Mouse (Mus musculus): ENCODE data around the gene Mtmr12.

DNA sequence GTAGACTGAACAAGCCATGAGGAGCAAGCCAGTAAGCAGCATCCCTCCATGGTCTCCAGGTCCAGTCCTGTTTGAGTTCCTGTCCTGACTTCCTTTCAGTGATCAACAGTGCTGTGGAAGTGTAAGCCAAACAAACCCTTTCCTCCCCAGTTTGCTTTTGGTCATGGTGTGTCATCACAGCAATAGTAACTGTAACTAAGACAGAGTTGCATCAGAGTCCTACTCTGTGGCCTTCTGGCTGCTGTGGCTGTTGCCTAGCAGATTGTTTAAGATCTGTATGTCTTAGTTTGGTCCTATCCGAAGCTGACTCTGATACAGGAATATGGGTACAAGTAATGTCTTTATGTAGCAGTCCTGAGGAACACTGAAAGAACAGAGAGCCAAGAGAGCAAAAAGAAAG lies 75.0 kb downstream of the Mtmr12 start:
- TF ChIP-seq GATA1 (IDR thresholded peaks at IDR 0.05; ENCODE audit: borderline replicate concordance, low read length), result no peak
- TF ChIP-seq FLI1 (IDR thresholded peaks at IDR 0.05; ENCODE audit: low read length), result no peak
